Mouse (Mus musculus) kidney, embryonic 15.5 days (tissue): ENCODE data around the gene Terb1. TPM values are rescaled to one million over a fixed set of nuclear protein-coding genes. Genes with fewer than 3 reads are reported as not detected.

Experiments used
- ATAC-seq: fragments of 200-750 bp; cut with Nextera tagmentation; replicated peaks from 2 replicates; pipeline ENCODE4 v1.8.0; 2017; ENCODE audit warnings: moderate TSS enrichment; ENCODE audit not compliant: low FRiP score
- H3K27ac ChIP-seq: fragments of 300-500 bp; sonication (generic); 2 replicates; pipeline ENCODE4 v1.5.1; 2015; ENCODE audit warnings: mild to moderate bottlenecking, inconsistent platforms
- H3K27me3 ChIP-seq: fragments of 300-500 bp; sonication (generic); 2 replicates; pipeline ENCODE4 v1.6.1; 2015; ENCODE audit warnings: inconsistent platforms
- H3K36me3 ChIP-seq: fragments of 300-500 bp; sonication (generic); 2 replicates; pipeline ENCODE4 v1.6.1; 2015; ENCODE audit warnings: inconsistent platforms
- H3K4me1 ChIP-seq: fragments of 300-500 bp; sonication (generic); 2 replicates; pipeline ENCODE4 v1.6.1; 2015; ENCODE audit warnings: inconsistent platforms
- H3K4me2 ChIP-seq: fragments of 300-500 bp; sonication (generic); 2 replicates; pipeline ENCODE4 v1.6.1; 2015; ENCODE audit warnings: moderate library complexity, mild to moderate bottlenecking, inconsistent platforms
- H3K4me3 ChIP-seq: fragments of 300-500 bp; sonication (generic); replicated peaks from 2 replicates; pipeline ENCODE4 v1.5.1; 2015; ENCODE audit warnings: mild to moderate bottlenecking, inconsistent platforms
- H3K9ac ChIP-seq: fragments of 300-500 bp; sonication (generic); 2 replicates; pipeline ENCODE4 v1.6.1; 2015; ENCODE audit warnings: mild to moderate bottlenecking, inconsistent platforms
- H3K9me3 ChIP-seq: fragments of 300-500 bp; sonication (generic); replicated peaks from 2 replicates; pipeline ENCODE4 v1.6.1; 2016; ENCODE audit warnings: inconsistent platforms
- WGBS: fragments of 180-500 bp; shearing (Covaris S2); methylation state at CpG from one replicate; pipeline ENCODE4 v1.1.7; 2015; ENCODE audit warnings: mixed read lengths; 5-methylcytosine and 5-hydroxymethylcytosine counted together
- polyA plus RNA-seq: library from polyadenylated mRNA; unstranded; fragments of >200 nt; fragmentation: Nextera tagmentation; extraction: Ambion mirVana; gene quantifications from 2 replicates; pipeline ENCODE4 v1.2.1, GENCODE M21; 2015

Terb1 gene
- polyA plus RNA-seq, 1 experiment from 2014 or later = 0.32 TPM

DNA sequence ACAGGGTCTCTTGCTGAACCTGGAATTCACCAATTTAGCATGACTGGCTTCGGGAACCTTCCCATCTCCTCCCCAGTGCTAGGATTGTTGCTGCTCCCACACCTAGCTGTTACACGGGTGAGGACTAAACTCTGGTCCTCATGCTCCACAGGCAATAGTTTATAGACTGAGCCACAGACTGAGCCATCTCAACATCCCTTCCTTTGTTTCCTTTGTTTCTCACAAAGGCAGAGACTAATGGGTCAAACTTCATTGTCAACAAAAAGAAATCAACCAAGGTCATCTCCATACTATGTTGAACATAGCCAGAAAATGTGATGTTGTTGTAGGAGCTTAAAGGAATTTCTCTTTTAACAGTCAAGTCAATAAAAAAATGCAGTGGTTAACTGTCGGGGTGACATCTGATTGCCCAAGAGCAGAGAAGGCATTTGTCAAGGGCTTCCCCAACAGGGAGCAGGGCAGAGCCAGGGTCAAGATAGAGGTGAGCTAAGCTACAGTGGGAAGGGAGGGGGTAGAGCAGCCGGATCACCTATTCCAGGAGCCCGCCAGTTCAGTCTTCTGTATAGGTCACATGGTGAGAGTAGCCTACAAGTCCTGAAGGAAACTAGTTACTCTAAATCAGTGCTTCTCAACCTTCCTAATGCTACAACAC is 76.4 kb downstream of the Terb1 start:
- no peaks in the 10 kb centered on the region; the same call in 1 of the 2 replicates for H3K9me3 ChIP-seq
- no peak overlapping the region for H3K27ac ChIP-seq
- ATAC-seq = no peak
- H3K4me3 ChIP-seq = no peak overlapping the region
- no peaks in the 10 kb centered on the region for H3K27me3 ChIP-seq
- peaks cover 15% of the 10 kb centered on the region for H3K4me1 ChIP-seq
- 91% methylated on average over 5 of the region's 5 CpGs for WGBS
- H3K36me3 ChIP-seq = peaks cover 98% of the 10 kb centered on the region
- H3K9ac ChIP-seq = no peak overlapping the region
- H3K4me2 ChIP-seq = no peak overlapping the region

- H3K9me3 ChIP-seq = no peaks in the 10 kb centered on the region; the same call in 1 of the 2 replicates
- 96% methylated on average over 6 of the region's 6 CpGs for WGBS
- no peak overlapping the region for H3K4me2 ChIP-seq
- no peaks in the 10 kb centered on the region for H3K27me3 ChIP-seq
- H3K4me3 ChIP-seq = no peak overlapping the region
- no peak overlapping the region for H3K27ac ChIP-seq
- peaks cover 15% of the 10 kb centered on the region for H3K4me1 ChIP-seq
- peaks cover 100% of the 10 kb centered on the region for H3K36me3 ChIP-seq
- no peak overlapping the region for H3K9ac ChIP-seq
- ATAC-seq = no peak
Measured at GRCm38 (mm10) chr8:104432656-104433055, 77.1 kb downstream of the Terb1 start.

DNA sequence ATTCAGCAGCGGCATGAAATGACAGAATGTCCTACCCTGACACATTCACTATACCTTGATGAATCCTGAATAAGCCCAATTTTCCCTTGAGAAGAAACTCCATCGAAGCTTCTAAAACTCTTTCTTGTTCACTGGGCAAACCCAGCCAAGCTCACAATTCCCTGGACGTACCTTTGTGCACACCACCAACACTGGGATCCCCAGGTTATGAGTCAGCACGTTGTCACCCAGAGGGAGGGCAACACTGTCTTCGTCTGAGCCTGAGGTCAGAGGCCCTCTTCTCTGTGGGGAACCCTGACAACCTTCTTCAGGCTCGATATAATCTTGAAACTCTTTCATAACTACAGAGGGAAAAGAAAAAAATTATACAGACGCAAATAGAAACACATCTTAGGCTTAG is 79.5 kb downstream of the Terb1 start:
- H3K9ac ChIP-seq = no peak overlapping the region
- H3K36me3 ChIP-seq = peaks cover 100% of the 10 kb centered on the region
- no peak overlapping the region for H3K4me2 ChIP-seq
- H3K9me3 ChIP-seq = no peaks in the 10 kb centered on the region; the same call in 1 of the 2 replicates
- WGBS = 92% methylated on average over 7 of the region's 7 CpGs
- H3K27me3 ChIP-seq = no peaks in the 10 kb centered on the region
- H3K4me1 ChIP-seq = 0 out of 2 replicates have a peak, but pooled peaks cover 2% of the 10 kb centered on the region
- H3K4me3 ChIP-seq = no peak overlapping the region
- no peak overlapping the region for H3K27ac ChIP-seq
- no peak for ATAC-seq

GRCm38 (mm10) chr8:104427703-104428102 is 82.0 kb downstream of the Terb1 start:
- no peak overlapping the region for H3K27ac ChIP-seq
- no peak overlapping the region for H3K4me3 ChIP-seq
- 93% methylated on average over 13 of the region's 13 CpGs for WGBS
- H3K9me3 ChIP-seq = no peaks in the 10 kb centered on the region; the same call in 1 of the 2 replicates
- H3K9ac ChIP-seq = no peak overlapping the region
- H3K4me2 ChIP-seq = no peak overlapping the region
- ATAC-seq = no peak
- no peaks in the 10 kb centered on the region for H3K4me1 ChIP-seq
- H3K36me3 ChIP-seq = peaks cover 100% of the 10 kb centered on the region
- H3K27me3 ChIP-seq = no peaks in the 10 kb centered on the region

DNA sequence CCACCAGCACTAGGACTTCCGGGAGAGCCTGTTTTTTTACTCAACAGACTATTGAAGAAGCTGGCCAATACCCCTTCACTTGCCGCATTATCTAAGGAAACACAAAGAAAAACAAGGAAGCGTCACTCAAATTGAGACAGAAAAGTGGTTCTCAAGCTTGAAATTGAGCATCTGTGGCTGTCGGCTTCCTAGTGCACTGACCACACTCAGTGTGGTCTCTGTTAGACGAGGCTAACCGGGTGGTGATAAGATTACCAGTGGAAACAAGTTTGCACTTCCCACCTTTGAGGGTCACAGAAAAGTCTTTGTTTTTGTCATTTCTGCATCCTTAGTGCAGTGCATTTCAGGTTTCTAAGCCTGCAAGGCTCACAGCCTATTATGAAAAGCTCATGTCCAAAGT is 87.4 kb downstream of the Terb1 start:
- WGBS = 78% methylated on average over 6 of the region's 6 CpGs
- ATAC-seq = no peak

GRCm38 (mm10) chr8:104416022-104416421 is 93.7 kb downstream of the Terb1 start:
- Histone ChIP-seq H3K4me1 (peaks cover 13% of the 10 kb centered on the region), H3K36me3 (peaks cover 44% of the 10 kb centered on the region), H3K27me3 (no peaks in the 10 kb centered on the region), H3K9ac (no peak overlapping the region), H3K4me2 (no peak overlapping the region), H3K4me3 (no peak overlapping the region), H3K9me3 (no peaks in the 10 kb centered on the region), H3K27ac (no peak overlapping the region)
- no peak for ATAC-seq
- WGBS = 78% methylated on average over 6 of the region's 6 CpGs

More for the DNA sequence above, 87.4 kb downstream of the Terb1 start:
- Histone ChIP-seq H3K4me3 (no peak overlapping the region), H3K4me1 (no peaks in the 10 kb centered on the region), H3K9ac (no peak overlapping the region), H3K9me3 (no peaks in the 10 kb centered on the region), H3K36me3 (peaks cover 98% of the 10 kb centered on the region), H3K27ac (no peak overlapping the region), H3K27me3 (no peaks in the 10 kb centered on the region), H3K4me2 (no peak overlapping the region)

DNA sequence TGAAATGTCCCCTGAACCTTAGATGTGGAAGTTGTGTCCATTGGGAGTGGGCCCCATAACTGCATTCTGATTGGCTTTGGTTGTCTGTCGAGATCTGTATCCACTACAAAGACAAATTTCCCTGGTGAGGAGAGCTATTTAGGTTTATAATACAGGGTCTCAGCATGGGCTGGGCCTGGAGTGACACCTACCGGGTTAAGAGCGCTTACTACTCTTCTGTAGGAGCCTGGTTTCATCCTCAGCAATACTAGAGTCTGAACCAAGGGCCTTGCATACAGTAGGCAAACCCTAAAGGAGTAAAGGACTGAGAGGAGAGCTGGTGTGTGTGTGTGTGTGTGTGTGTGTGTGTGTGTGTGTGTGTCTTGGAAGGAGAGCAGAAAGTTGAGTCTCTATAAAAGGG is 95.5 kb downstream of the Terb1 start:
- no peak overlapping the region for H3K9ac ChIP-seq
- H3K9me3 ChIP-seq = no peaks in the 10 kb centered on the region
- 61% methylated on average over 3 of the region's 3 CpGs for WGBS
- H3K27me3 ChIP-seq = no peaks in the 10 kb centered on the region
- H3K4me3 ChIP-seq = no peak overlapping the region
- peaks cover 13% of the 10 kb centered on the region for H3K4me1 ChIP-seq
- H3K4me2 ChIP-seq = no peak overlapping the region
- ATAC-seq = 0 out of 2 replicates have a peak, but pooled peaks have one; percentile 20
- H3K27ac ChIP-seq = no peak overlapping the region
- H3K36me3 ChIP-seq = peaks cover 26% of the 10 kb centered on the region

DNA sequence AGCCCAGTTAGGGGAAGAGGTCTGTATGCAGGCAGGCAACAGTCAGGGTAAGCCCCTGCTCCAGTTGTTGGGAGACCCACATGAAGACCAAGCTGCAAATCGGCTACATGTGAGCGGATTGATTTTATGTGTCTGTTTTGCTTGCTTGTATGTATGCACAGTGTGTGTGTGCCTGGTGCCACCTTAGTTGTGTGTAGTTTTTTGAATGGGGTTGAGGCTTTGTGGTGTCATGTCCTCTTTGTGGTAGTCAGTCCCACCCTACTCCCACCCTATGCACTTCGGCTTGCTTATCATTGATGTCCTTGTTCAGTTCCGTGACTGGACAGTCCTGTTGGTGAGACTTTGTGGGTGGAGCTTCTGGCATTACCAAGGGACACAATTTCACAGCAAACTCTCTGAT is 95.9 kb downstream of the Terb1 start:
- H3K27me3 ChIP-seq = no peaks in the 10 kb centered on the region
- WGBS = 74% methylated on average over 4 of the region's 4 CpGs
- peaks cover 13% of the 10 kb centered on the region for H3K4me1 ChIP-seq
- 0 out of 2 replicates have a peak, but pooled peaks have one; percentile 33 for ATAC-seq
- H3K4me2 ChIP-seq = no peak overlapping the region
- H3K9ac ChIP-seq = no peak overlapping the region
- H3K27ac ChIP-seq = no peak overlapping the region; the same call in 1 of the 2 replicates
- H3K9me3 ChIP-seq = no peaks in the 10 kb centered on the region
- H3K4me3 ChIP-seq = no peak overlapping the region
- peaks cover 21% of the 10 kb centered on the region for H3K36me3 ChIP-seq

- Histone ChIP-seq H3K4me3 (no peak overlapping the region), H3K36me3 (peaks cover 15% of the 10 kb centered on the region), H3K27ac (peak overlapping the region; percentile 9; the same call in 1 of the 2 replicates), H3K4me2 (no peak overlapping the region), H3K27me3 (no peaks in the 10 kb centered on the region), H3K9ac (no peak overlapping the region), H3K4me1 (peaks cover 13% of the 10 kb centered on the region), H3K9me3 (no peaks in the 10 kb centered on the region)
- ATAC-seq = no peak
- 38% methylated on average over 7 of the region's 7 CpGs for WGBS
Measured at GRCm38 (mm10) chr8:104412805-104413532, 96.7 kb downstream of the Terb1 start.

DNA sequence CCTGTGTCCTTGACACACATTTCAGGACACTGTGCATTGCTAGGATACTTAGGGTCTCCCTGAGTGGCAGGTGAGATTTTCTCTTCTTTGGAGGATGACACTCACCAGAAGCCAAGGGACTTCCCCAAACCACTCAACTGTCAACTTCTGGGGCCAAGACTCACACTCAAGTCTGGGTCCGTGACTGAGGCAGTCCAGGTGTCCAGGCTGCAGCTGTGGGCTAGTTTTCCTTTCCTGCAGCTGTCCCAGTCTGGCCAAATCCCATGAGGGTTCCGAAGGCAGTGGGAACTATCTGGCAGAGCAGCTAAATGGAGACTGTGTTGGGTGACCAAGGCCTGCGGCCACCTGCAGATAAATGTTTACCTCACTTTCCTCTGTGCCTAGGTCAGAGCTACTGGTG is 97.7 kb downstream of the Terb1 start:
- no peak for ATAC-seq
- H3K27ac ChIP-seq = no peak overlapping the region
- no peak overlapping the region for H3K4me2 ChIP-seq
- H3K4me1 ChIP-seq = peaks cover 13% of the 10 kb centered on the region
- WGBS = 89% methylated on average over 3 of the region's 3 CpGs
- peaks cover 5% of the 10 kb centered on the region for H3K36me3 ChIP-seq
- H3K9me3 ChIP-seq = no peaks in the 10 kb centered on the region
- no peaks in the 10 kb centered on the region for H3K27me3 ChIP-seq
- H3K4me3 ChIP-seq = no peak overlapping the region
- no peak overlapping the region for H3K9ac ChIP-seq

- peaks cover 4% of the 10 kb centered on the region; the same call in 1 of the 2 replicates for H3K36me3 ChIP-seq
- H3K9ac ChIP-seq = no peak overlapping the region
- H3K27ac ChIP-seq = no peak overlapping the region
- H3K9me3 ChIP-seq = no peaks in the 10 kb centered on the region
- no peak overlapping the region for H3K4me2 ChIP-seq
- ATAC-seq = no peak
- H3K4me1 ChIP-seq = peaks cover 13% of the 10 kb centered on the region
- 86% methylated on average over 3 of the region's 3 CpGs for WGBS
- H3K4me3 ChIP-seq = no peak overlapping the region
- no peaks in the 10 kb centered on the region for H3K27me3 ChIP-seq
Measured at GRCm38 (mm10) chr8:104411468-104411867, 98.2 kb downstream of the Terb1 start.

GRCm38 (mm10) chr8:104410628-104411273 is 99.0 kb downstream of the Terb1 start:
- H3K4me2 ChIP-seq = no peak overlapping the region
- H3K4me1 ChIP-seq = peaks cover 13% of the 10 kb centered on the region
- ATAC-seq = no peak
- H3K4me3 ChIP-seq = no peak overlapping the region
- H3K27ac ChIP-seq = no peak overlapping the region
- H3K27me3 ChIP-seq = no peaks in the 10 kb centered on the region
- 60% methylated on average over 7 of the region's 7 CpGs for WGBS
- no peaks in the 10 kb centered on the region for H3K9me3 ChIP-seq
- H3K36me3 ChIP-seq = peaks cover 4% of the 10 kb centered on the region; the same call in 1 of the 2 replicates
- no peak overlapping the region for H3K9ac ChIP-seq
